ENCODE assay signal across 9 mouse cellular contexts in genomic region chr12:15078615-15079014, GRCm38 (mm10).
DNase-seq lines count a peak whose midpoint lies in the region; ATAC-seq lines count a peak whose summit lies in the region.
"Had no signal": no experiment of that assay in that cellular context is flagged by ENCODE, and none has a peak within 500 bp of the region (broad histone marks: within the 10 kb centered on the region; RNA-seq: fewer than 3 reads in every experiment).

No protein-coding gene starts in this region.

- H3K4me2 ChIP-seq in midbrain, embryonic 13.5 days (replicated peaks) = no peak overlapping the region
- H3K4me2 ChIP-seq in heart, embryonic 11.5 days = no peak overlapping the region

- DNase-seq in kidney, postnatal 10 days = peak; percentile 13
- no peak for DNase-seq in kidney, postnatal 14 days
- DNase-seq in NIH3T3 (ENCODE audit: low read depth) = peak; percentile 26
- peak; percentile 28 for DNase-seq in forebrain, embryonic 10.5 days (ENCODE audit: extremely low spot score, low spot score)
- DNase-seq in MN1 (ENCODE audit: low spot score) = no peak
- DNase-seq in urinary bladder, postnatal 10 days (ENCODE audit: low spot score) = no peak

- H3K4me3 ChIP-seq in forebrain, embryonic 10.5 days = no peak overlapping the region
- H3K4me3 ChIP-seq in midbrain, embryonic 13.5 days (replicated peaks) = no peak overlapping the region
- H3K4me3 ChIP-seq in heart, embryonic 11.5 days (ENCODE audit: low read depth, low read length) = no peak overlapping the region
- H3K4me3 ChIP-seq: erythroblast, embryonic 14.5 days had no signal

- no peak overlapping the region for H3K27ac ChIP-seq in forebrain, embryonic 10.5 days
- H3K27ac ChIP-seq in midbrain, embryonic 13.5 days = no peak overlapping the region
- no peak overlapping the region for H3K27ac ChIP-seq in heart, embryonic 11.5 days (ENCODE audit: low read depth, low read length)

- no peaks in the 10 kb centered on the region for H3K4me1 ChIP-seq in forebrain, embryonic 10.5 days
- H3K4me1 ChIP-seq in midbrain, embryonic 13.5 days (replicated peaks) = 0 out of 2 replicates have a peak, but pooled peaks cover 2% of the 10 kb centered on the region
- no peaks in the 10 kb centered on the region for H3K4me1 ChIP-seq in heart, embryonic 11.5 days (ENCODE audit: control insufficient read depth, insufficient read depth, low read length)

- no peak overlapping the region for H3K9ac ChIP-seq in midbrain, embryonic 13.5 days (replicated peaks)
- no peak overlapping the region for H3K9ac ChIP-seq in heart, embryonic 11.5 days (ENCODE audit: low read depth, low read length)

- WGBS in forebrain, embryonic 10.5 days = 71% methylated on average over 2 of the region's 2 CpGs
- WGBS in midbrain, embryonic 13.5 days = 63% methylated on average over 2 of the region's 2 CpGs
- WGBS in heart, embryonic 11.5 days (ENCODE audit: insufficient replicate concordance) = 66% methylated on average over 2 of the region's 2 CpGs

- H3K36me3 ChIP-seq in forebrain, embryonic 10.5 days (replicated peaks) = no peaks in the 10 kb centered on the region
- no peaks in the 10 kb centered on the region for H3K36me3 ChIP-seq in midbrain, embryonic 13.5 days
- no peaks in the 10 kb centered on the region for H3K36me3 ChIP-seq in heart, embryonic 11.5 days (ENCODE audit: control insufficient read depth, insufficient read depth, low read length)

- no peaks in the 10 kb centered on the region for H3K9me3 ChIP-seq in forebrain, embryonic 10.5 days
- no peaks in the 10 kb centered on the region for H3K9me3 ChIP-seq in midbrain, embryonic 13.5 days
- no peaks in the 10 kb centered on the region for H3K9me3 ChIP-seq in heart, embryonic 11.5 days (replicated peaks; ENCODE audit: control insufficient read depth, low read length)

- 0 out of 2 replicates have a peak, but pooled peaks have one; percentile 37 for ATAC-seq in midbrain, embryonic 13.5 days
- no peak for ATAC-seq in heart, embryonic 11.5 days (replicated peaks; ENCODE audit: insufficient number of reproducible peaks, low FRiP score, low TSS enrichment)

- no peaks in the 10 kb centered on the region for H3K27me3 ChIP-seq in forebrain, embryonic 10.5 days (ENCODE audit: poor library complexity, severe bottlenecking)
- no peaks in the 10 kb centered on the region for H3K27me3 ChIP-seq in midbrain, embryonic 13.5 days
- no peaks in the 10 kb centered on the region for H3K27me3 ChIP-seq in heart, embryonic 11.5 days (ENCODE audit: control insufficient read depth, insufficient read depth, low read length)

Comparison
In these comparisons a context has a peak if more than half of its experiments do, and no peak if none do; other contexts are left out.
1. DNase-seq: peak in kidney, postnatal 10 days (single experiment), NIH3T3 (single experiment) and forebrain, embryonic 10.5 days (single experiment); none in kidney, postnatal 14 days (single experiment), MN1 (single experiment) and urinary bladder, postnatal 10 days (single experiment).